Mouse (Mus musculus) heart, adult 2 months (tissue): ENCODE data around the gene Slc9a6. TPM values are rescaled to one million over a fixed set of nuclear protein-coding genes. Genes with fewer than 3 reads are reported as not detected.

Experiments
- DNase-seq, 2 experiments: peaks; one replicate each; pipeline ENCODE4 v3.0.0; 2021
- H3K27ac ChIP-seq: fragments of 200-600 bp; 2 replicates; pipeline ENCODE4 v1.8.1; 2022
- H3K27me3 ChIP-seq: fragments of 200-500 bp; 2 replicates; pipeline ENCODE4 v1.6.1; 2012; ENCODE audit warnings: mild to moderate bottlenecking, low read length, inconsistent platforms, mixed read lengths; ENCODE audit not compliant: control insufficient read depth, insufficient read depth
- H3K36me3 ChIP-seq: fragments of 200-500 bp; 2 replicates; pipeline ENCODE4 v1.6.1; 2012; ENCODE audit warnings: low read length, inconsistent platforms; ENCODE audit not compliant: control insufficient read depth, insufficient read depth
- H3K4me1 ChIP-seq: fragments of 200-500 bp; 2 replicates; pipeline ENCODE4 v1.6.1; 2011; ENCODE audit warnings: low read length; ENCODE audit not compliant: control insufficient read depth, insufficient read depth
- H3K4me3 ChIP-seq: fragments of 200-600 bp; 2 replicates; pipeline ENCODE4 v1.8.1; 2022
- H3K79me2 ChIP-seq: fragments of 200-500 bp; replicated peaks from 2 replicates; pipeline ENCODE4 v1.6.1; 2012; ENCODE audit warnings: mild to moderate bottlenecking, inconsistent platforms, low read length, moderate library complexity, mixed read lengths; ENCODE audit not compliant: control insufficient read depth, insufficient read depth
- H3K9ac ChIP-seq: fragments of 200-500 bp; 2 replicates; pipeline ENCODE4 v1.6.1; 2012; ENCODE audit warnings: low read depth, mild to moderate bottlenecking, control low read depth, inconsistent platforms, low read length, mixed read lengths
- CTCF ChIP-seq: fragments of 200-600 bp; IDR thresholded peaks from 2 replicates; pipeline ENCODE4 v1.8.1; 2022; ENCODE audit warnings: antibody characterized with exemption, mild to moderate bottlenecking, moderate library complexity
- EP300 ChIP-seq: fragments of 200-500 bp; IDR thresholded peaks from 2 replicates; pipeline ENCODE4 v1.6.1; 2011; ENCODE audit warnings: low read depth, low read length, control low read depth; ENCODE audit not compliant: insufficient read depth
- POLR2A ChIP-seq: fragments of 200-500 bp; IDR thresholded peaks from 2 replicates; pipeline ENCODE4 v1.6.1; 2011; ENCODE audit warnings: mild to moderate bottlenecking, low read depth, low read length, control low read depth; ENCODE audit not compliant: insufficient read depth
- WGBS: fragments of 180-500 bp; shearing (Covaris S2); methylation state at CpG from one replicate; pipeline ENCODE4 v1.1.7; 2018; 5-methylcytosine and 5-hydroxymethylcytosine counted together
- intact Hi-C: fragments of 180-260 bp; cut with DNase I; formaldehyde crosslinking; loops from one replicate; pipeline ENCODE4 v1.15.1; 2025
- polyA plus RNA-seq: library from polyadenylated mRNA; depleted of rRNA; stranded (reverse); fragments of >200 nt; gene quantifications from 2 replicates; pipeline ENCODE4 v1.2.3, GENCODE M21; 2012
- total RNA-seq, 2 experiments: library from RNA; stranded (reverse); gene quantifications; 2 replicates each; pipeline ENCODE4 v1.2.3; 2021

Gene Slc9a6
- total and polyA plus RNA-seq, 3 experiments: 12.6 to 22.4 (median 22.2) TPM

DNA sequence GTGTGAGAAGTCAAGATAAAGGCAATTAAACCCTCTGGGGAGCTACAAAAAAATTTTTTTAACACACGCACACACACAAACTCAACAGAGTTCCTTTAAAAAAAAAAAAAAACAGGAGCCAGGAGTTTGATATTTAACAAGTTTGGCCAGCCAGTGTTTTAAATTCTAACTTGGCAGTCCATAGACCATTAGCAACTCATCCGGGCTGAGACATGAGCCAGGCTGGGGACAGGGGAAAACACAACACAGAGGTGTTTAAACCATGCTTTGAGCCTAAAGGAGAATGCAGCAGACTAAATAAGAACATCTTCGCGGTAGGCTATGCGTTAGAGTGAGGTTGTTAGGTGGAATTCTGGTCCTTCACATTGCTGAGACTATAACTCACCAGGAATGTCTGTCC is 58.5 kb downstream of the Slc9a6 start:
- 74% methylated on average over 5 of the region's 5 CpGs for WGBS
- no peak overlapping the region for H3K4me3 ChIP-seq
- TF ChIP-seq EP300: no peak
- no peak for TF ChIP-seq POLR2A
- no peak for TF ChIP-seq CTCF
- no peaks in the 10 kb centered on the region for H3K27me3 ChIP-seq
- DNase-seq: no peak
- H3K4me1 ChIP-seq: no peaks in the 10 kb centered on the region; the same call in none of the 2 replicates
- H3K79me2 ChIP-seq: no peaks in the 10 kb centered on the region
- H3K27ac ChIP-seq: no peak overlapping the region
- H3K9ac ChIP-seq: no peak overlapping the region
- intact Hi-C loops: no loop called here
- H3K36me3 ChIP-seq: no peaks in the 10 kb centered on the region

- H3K9ac ChIP-seq: no peak overlapping the region
- 85% methylated on average over 3 of the region's 3 CpGs for WGBS
- DNase-seq: no peak
- no peaks in the 10 kb centered on the region for H3K36me3 ChIP-seq
- H3K27me3 ChIP-seq: no peaks in the 10 kb centered on the region
- H3K27ac ChIP-seq: no peak overlapping the region
- no peak overlapping the region for H3K4me3 ChIP-seq
- intact Hi-C loops: no loop called here
- no peaks in the 10 kb centered on the region; the same call in none of the 2 replicates for H3K4me1 ChIP-seq
- no peaks in the 10 kb centered on the region for H3K79me2 ChIP-seq
- TF ChIP-seq POLR2A: no peak
- no peak for TF ChIP-seq EP300
- TF ChIP-seq CTCF: no peak
Observed at GRCm38 (mm10) chrX:56668501-56668900, 58.9 kb downstream of the Slc9a6 start.

DNA sequence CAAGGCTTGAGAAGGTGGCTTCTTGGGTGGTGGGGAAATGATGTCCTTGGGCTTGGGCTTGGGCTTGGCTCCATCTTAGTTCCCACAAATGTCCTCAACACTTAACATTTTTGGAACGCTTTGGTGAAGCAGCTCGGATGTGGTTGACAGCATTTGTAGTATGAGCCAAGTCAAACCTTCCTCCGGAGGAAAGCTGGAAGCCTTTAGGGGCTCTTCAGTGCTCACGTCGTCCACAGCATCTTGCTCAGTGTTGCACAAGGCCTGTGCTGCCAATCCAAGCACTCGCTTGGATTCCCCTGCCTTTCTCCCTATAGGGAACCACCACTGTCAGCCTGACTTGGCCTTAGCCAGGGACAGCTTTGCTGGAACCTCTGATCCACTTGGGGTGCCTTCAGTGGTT is 66.0 kb downstream of the Slc9a6 start:
- Histone ChIP-seq H3K9ac (no peak overlapping the region), H3K27ac (no peak overlapping the region), H3K4me3 (no peak overlapping the region), H3K79me2 (no peaks in the 10 kb centered on the region), H3K27me3 (no peaks in the 10 kb centered on the region), H3K4me1 (peaks cover 4% of the 10 kb centered on the region), H3K36me3 (no peaks in the 10 kb centered on the region)
- 64% methylated on average over 6 of the region's 6 CpGs for WGBS
- TF ChIP-seq CTCF: no peak
- no peak for TF ChIP-seq EP300
- TF ChIP-seq POLR2A: no peak
- intact Hi-C loops: no loop called here
- DNase-seq: peak in 1 of 2 experiments; percentile 6

- no peak overlapping the region for H3K9ac ChIP-seq
- WGBS: 73% methylated on average over 6 of the region's 6 CpGs
- intact Hi-C loops: no loop called here
- no peak overlapping the region for H3K4me3 ChIP-seq
- H3K27me3 ChIP-seq: no peaks in the 10 kb centered on the region
- peaks cover 4% of the 10 kb centered on the region for H3K4me1 ChIP-seq
- H3K79me2 ChIP-seq: no peaks in the 10 kb centered on the region
- DNase-seq: no peak
- H3K27ac ChIP-seq: peak overlapping the region; percentile 9; the same call in 1 of the 2 replicates
- TF ChIP-seq CTCF: no peak
- TF ChIP-seq POLR2A: no peak
- TF ChIP-seq EP300: no peak
- H3K36me3 ChIP-seq: no peaks in the 10 kb centered on the region
Observed at GRCm38 (mm10) chrX:56677736-56678135, 68.2 kb downstream of the Slc9a6 start.

GRCm38 (mm10) chrX:56679066-56679465 is 69.5 kb downstream of the Slc9a6 start:
- H3K36me3 ChIP-seq: no peaks in the 10 kb centered on the region
- H3K79me2 ChIP-seq: no peaks in the 10 kb centered on the region
- WGBS: 47% methylated on average over 6 of the region's 6 CpGs
- no peaks in the 10 kb centered on the region for H3K27me3 ChIP-seq
- TF ChIP-seq CTCF (no peak), EP300 (no peak), POLR2A (no peak)
- peaks cover 4% of the 10 kb centered on the region for H3K4me1 ChIP-seq
- H3K9ac ChIP-seq: no peak overlapping the region
- DNase-seq: no peak
- H3K27ac ChIP-seq: peak overlapping the region; percentile 15; the same call in 1 of the 2 replicates
- intact Hi-C loops: no loop called here
- H3K4me3 ChIP-seq: no peak overlapping the region

DNA sequence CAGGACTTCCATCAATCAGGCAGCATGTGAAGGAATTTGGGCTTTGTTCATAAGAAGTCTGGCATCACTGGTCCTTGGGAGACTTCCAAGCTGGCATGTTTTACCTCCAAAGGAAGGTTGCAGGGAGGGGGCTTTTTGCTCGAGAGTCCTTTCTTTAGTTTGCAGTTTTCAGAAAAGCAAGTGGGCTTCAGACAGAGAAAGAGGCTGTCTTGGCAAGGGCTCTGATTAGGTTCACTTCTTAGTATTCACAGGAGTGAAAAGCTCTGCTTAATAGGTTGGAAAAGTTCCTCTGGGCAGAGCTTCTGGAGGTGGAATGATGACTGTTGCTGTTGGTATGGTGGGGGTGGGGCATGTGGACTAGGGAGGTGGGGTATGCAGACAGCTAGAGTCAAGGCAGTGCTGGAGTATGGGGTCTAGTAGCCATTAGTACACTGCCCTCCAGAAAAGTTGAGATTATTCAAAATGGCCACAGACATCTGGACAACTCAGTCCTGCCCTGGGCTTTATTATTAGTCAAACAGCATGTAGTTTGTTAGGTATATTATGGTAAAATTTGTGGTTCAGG is 72.7 kb downstream of the Slc9a6 start:
- no peak for DNase-seq
- Histone ChIP-seq H3K9ac (no peak overlapping the region), H3K27me3 (no peaks in the 10 kb centered on the region), H3K4me1 (peaks cover 4% of the 10 kb centered on the region), H3K79me2 (no peaks in the 10 kb centered on the region), H3K27ac (no peak overlapping the region), H3K36me3 (no peaks in the 10 kb centered on the region), H3K4me3 (no peak overlapping the region)
- TF ChIP-seq POLR2A: no peak
- no peak for TF ChIP-seq CTCF
- TF ChIP-seq EP300: no peak
- intact Hi-C loops: no loop called here
- WGBS: 56% methylated on average over 1 of the region's 1 CpGs
